Mouse (Mus musculus): ENCODE results near the gene Relb. TPM values are rescaled to one million over a fixed set of nuclear protein-coding genes. Genes with fewer than 3 reads are reported as not detected.

Relb gene
- total and polyA plus RNA-seq, 3 experiments: 44.0 to 59.6 (median 58.1) TPM

DNA sequence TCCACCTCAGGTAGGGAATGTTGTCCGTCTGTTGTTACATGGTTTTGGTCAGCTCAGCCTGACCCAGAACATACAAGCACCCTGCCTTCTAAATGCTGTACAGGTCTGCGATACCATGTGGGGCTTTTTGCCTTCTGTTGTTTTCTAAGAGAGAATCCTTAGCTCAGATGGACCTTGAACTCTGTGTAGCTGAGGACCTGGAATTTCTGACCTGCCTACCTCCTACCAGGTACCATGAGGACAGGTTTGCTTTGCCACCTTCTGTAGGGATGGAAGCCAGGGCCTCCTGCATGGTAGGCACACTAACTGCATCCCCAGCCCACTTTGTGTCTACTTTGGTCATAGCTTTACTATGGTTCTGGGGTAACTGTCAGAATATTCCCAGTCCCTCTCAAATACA is 63.4 kb downstream of the Relb start:
- Histone ChIP-seq H3K4me1 (ENCODE audit: control insufficient read depth in 1 of 2, insufficient read depth in 2 of 2) (peaks cover 0 to 29% of the 10 kb centered on the region in 2 experiments; a peak in 2 of 4 replicates), H3K9ac (ENCODE audit: insufficient read depth, low read depth) (no peak overlapping the region), H3K4me2 (ENCODE audit: insufficient read depth, low read depth, poor library complexity, severe bottlenecking) (no peak overlapping the region), H3K27ac (ENCODE audit: insufficient read depth, low read depth) (no peak overlapping the region), H3K36me3 (replicated peaks in 1 of 2; ENCODE audit: control insufficient read depth in 1 of 2, insufficient read depth in 1 of 2, low read length in 1 of 2) (peaks cover 48 to 72% of the 10 kb centered on the region in 2 experiments), H3K9me3 (replicated peaks; ENCODE audit: low read length) (peaks cover 13% of the 10 kb centered on the region), H3K4me3 (replicated peaks in 1 of 3; ENCODE audit: low read depth in 2 of 3, low read length in 2 of 3, poor library complexity in 1 of 3) (no peak overlapping the region), H3K27me3 (replicated peaks) (no peaks in the 10 kb centered on the region), H3K79me2 (replicated peaks; ENCODE audit: control insufficient read depth, extremely low read depth, insufficient read depth, poor library complexity, severe bottlenecking) (peaks cover 35% of the 10 kb centered on the region)
- in situ Hi-C loops (cut with MboI; ENCODE audit: low pct_ligation_motif_present, low pct_unique_long_range_greater_than_20kb, low sequenced_read_pairs) (loop anchor here (25.0 kb wide), 1 partner anchor 154 kb away; the partner anchor contains the start of genes Ckm and Klc3), dilution Hi-C loops (cut with MboI; ENCODE audit: extremely low pct_ligation_motif_present, extremely low pct_unique_long_range_greater_than_20kb, low sequenced_read_pairs) (no loop called here)
- no peak for DNase-seq (ENCODE audit: extremely low read depth)
- no peak for TF ChIP-seq ZC3H11A (IDR thresholded peaks at IDR 0.05; ENCODE audit: low read depth, low read length)
- no peak for TF ChIP-seq ETS1 (conservative IDR thresholded peaks at IDR 0.05; ENCODE audit: low read depth, low read length)
- TF ChIP-seq SIN3A (IDR thresholded peaks at IDR 0.05; ENCODE audit: low read length): no peak
- no peak for TF ChIP-seq PAX5 (IDR thresholded peaks at IDR 0.05; ENCODE audit: low read length)
- no peak for TF ChIP-seq JUN (IDR thresholded peaks at IDR 0.05; ENCODE audit: insufficient read depth, low read depth, low read length)
- TF ChIP-seq HCFC1 (IDR thresholded peaks at IDR 0.05; ENCODE audit: low read depth, low read length): no peak
- no peak for TF ChIP-seq POLR2A (IDR thresholded peaks at IDR 0.05; ENCODE audit: low read depth, low read length)
- no peak for TF ChIP-seq RAD21 (IDR thresholded peaks at IDR 0.05; ENCODE audit: low read depth, low read length)
- no peak for TF ChIP-seq MAFK (IDR thresholded peaks at IDR 0.05; ENCODE audit: insufficient replicate concordance, low read length)
- no peak for TF ChIP-seq EP300 (IDR thresholded peaks at IDR 0.05; ENCODE audit: low read length)
- no peak for TF ChIP-seq ZNF384 (IDR thresholded peaks at IDR 0.05; ENCODE audit: low read depth, low read length)

DNA sequence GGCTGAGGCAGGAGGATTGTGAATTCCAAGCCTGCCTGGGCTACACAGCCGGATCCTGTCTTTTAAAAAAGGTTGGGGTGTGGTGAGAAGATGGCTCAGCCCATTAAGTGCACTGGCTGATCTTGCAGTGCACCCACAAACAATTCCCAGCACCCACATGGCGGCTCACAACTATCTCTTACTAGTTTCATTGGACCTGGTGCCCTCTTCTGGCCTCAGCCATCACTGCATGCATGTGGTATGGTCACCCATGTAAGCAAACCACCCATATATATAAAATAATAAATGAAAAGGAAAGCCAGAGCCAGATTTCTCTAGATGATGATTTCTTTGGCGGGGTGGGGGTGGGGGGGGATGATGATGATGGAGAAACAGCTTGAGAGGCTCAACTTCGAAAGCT is 64.8 kb downstream of the Relb start:
- no peak for DNase-seq (ENCODE audit: extremely low read depth)
- dilution Hi-C loops (cut with MboI; ENCODE audit: extremely low pct_ligation_motif_present, extremely low pct_unique_long_range_greater_than_20kb, low sequenced_read_pairs) (no loop called here), in situ Hi-C loops (cut with MboI; ENCODE audit: low pct_ligation_motif_present, low pct_unique_long_range_greater_than_20kb, low sequenced_read_pairs) (loop anchor here (25.0 kb wide), 1 partner anchor 152 kb away; the partner anchor contains the start of genes Ckm and Klc3)
- Histone ChIP-seq H3K79me2 (replicated peaks; ENCODE audit: control insufficient read depth, extremely low read depth, insufficient read depth, poor library complexity, severe bottlenecking) (peaks cover 34% of the 10 kb centered on the region), H3K4me3 (replicated peaks in 1 of 3; ENCODE audit: low read depth in 2 of 3, low read length in 2 of 3, poor library complexity in 1 of 3) (no peak overlapping the region), H3K27me3 (replicated peaks) (no peaks in the 10 kb centered on the region), H3K4me2 (ENCODE audit: insufficient read depth, low read depth, poor library complexity, severe bottlenecking) (no peak overlapping the region), H3K9ac (ENCODE audit: insufficient read depth, low read depth) (no peak overlapping the region), H3K9me3 (replicated peaks; ENCODE audit: low read length) (peaks cover 13% of the 10 kb centered on the region), H3K4me1 (ENCODE audit: control insufficient read depth in 1 of 2, insufficient read depth in 2 of 2) (peaks cover 5 to 30% of the 10 kb centered on the region in 2 experiments), H3K36me3 (replicated peaks in 1 of 2; ENCODE audit: control insufficient read depth in 1 of 2, insufficient read depth in 1 of 2, low read length in 1 of 2) (peaks cover 36 to 64% of the 10 kb centered on the region in 2 experiments), H3K27ac (ENCODE audit: insufficient read depth, low read depth) (no peak overlapping the region)
- TF ChIP-seq TCF12 (IDR thresholded peaks at IDR 0.05; ENCODE audit: low read depth, low read length) (no peak), JUN (IDR thresholded peaks at IDR 0.05; ENCODE audit: insufficient read depth, low read depth, low read length) (no peak), CTCF (conservative IDR thresholded peaks at IDR 0.05 in 1 of 2, IDR thresholded peaks at IDR 0.05 in 1 of 2; ENCODE audit: low read depth in 2 of 2, low read length in 2 of 2) (peak in 1 of 2 experiments; percentile 25; a peak in 1 of 4 replicates), USF1 (IDR thresholded peaks at IDR 0.05; ENCODE audit: low read depth, low read length) (no peak), SMC3 (IDR thresholded peaks at IDR 0.05; ENCODE audit: low read depth, low read length) (no peak), MXI1 (IDR thresholded peaks at IDR 0.05; ENCODE audit: low read depth, low read length) (no peak)
